Mouse (Mus musculus) spleen, embryonic (tissue): ENCODE data around the gene Clic1.
"Not testable (repeated sequence)": the region's sequence is repeated elsewhere in the genome, so short reads cannot be mapped to it uniquely, and the experiment has no call there.

Experiments used
- CTCF ChIA-PET: fragments of 350-600 bp; sonication (Branson Sonifier 250); formaldehyde crosslinking; loops from one replicate; lab custom pipeline; 2022; lab: Charles Lee

Clic1 gene

DNA sequence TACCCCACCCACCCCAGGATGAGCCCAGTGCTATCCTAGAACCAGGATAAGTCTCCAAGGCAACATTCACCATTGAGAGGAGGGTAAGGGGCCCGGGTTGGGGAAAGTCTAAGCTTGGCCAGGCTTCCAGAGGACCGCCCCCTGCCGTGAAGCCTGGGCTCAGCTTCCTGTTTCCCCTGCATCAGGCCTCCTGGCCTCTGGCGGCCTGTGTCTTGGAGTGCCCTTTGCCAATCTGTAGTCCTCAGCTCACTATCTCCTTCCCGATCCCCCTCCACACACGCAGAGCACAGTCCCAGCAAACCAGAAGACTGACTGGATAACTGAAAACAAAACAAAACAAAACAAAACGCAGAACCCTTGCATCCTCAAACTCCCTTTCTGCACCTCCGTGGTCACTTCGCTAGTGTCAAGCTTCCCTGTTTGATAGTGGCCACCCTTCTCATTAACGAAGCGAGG, at the start of gene Clic1:
TSS of gene Clic1 (plus strand) at position 406 of the 456 bp plus-strand sequence.
- CTCF ChIA-PET = interaction anchor here (0.6 kb wide), 2 partner anchors 41 to 702 kb away, joined by 3 to 5 read pairs; no protein-coding TSS in a partner anchor

DNA sequence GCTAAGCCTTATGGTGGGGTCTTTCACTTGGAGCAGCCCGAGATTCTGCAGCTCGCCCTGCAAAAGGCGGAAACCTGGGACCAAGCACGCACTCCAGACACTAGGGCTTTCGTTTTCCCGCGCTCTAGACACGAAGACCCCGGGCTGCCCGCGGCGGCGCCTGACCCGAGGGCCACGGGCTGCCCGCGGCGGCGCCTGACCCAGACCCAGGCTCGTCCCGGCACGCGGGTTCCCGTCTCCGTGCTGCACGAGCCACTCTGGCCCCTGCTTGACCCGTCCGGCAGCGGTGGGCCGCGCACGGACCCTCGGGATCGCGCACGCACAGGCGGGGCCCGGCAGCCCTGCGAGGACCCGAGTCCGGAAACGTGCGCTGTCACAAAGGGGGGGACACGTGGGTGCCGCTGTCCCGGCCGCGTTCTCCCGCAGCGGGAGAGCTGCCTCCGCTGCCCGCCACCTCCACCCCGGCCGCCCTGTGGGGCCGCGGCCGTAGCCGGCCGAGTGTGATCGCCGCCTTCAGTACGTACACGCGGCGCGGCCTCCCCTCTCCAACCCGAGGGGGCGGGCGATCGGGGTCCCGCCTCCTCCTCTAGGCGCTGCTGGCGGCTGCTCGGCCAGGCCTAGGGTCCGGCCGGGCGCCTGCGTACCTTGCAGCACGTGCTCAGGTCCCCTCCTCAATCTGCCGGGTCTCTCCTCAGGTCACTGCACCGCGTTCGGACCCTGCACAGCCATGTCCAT, 48.9 kb upstream of the Clic1 start, which contains the start of gene Vars:
TSS of gene Vars (plus strand) at position 271 of the 735 bp plus-strand sequence.
- CTCF ChIA-PET = no interaction called here

DNA sequence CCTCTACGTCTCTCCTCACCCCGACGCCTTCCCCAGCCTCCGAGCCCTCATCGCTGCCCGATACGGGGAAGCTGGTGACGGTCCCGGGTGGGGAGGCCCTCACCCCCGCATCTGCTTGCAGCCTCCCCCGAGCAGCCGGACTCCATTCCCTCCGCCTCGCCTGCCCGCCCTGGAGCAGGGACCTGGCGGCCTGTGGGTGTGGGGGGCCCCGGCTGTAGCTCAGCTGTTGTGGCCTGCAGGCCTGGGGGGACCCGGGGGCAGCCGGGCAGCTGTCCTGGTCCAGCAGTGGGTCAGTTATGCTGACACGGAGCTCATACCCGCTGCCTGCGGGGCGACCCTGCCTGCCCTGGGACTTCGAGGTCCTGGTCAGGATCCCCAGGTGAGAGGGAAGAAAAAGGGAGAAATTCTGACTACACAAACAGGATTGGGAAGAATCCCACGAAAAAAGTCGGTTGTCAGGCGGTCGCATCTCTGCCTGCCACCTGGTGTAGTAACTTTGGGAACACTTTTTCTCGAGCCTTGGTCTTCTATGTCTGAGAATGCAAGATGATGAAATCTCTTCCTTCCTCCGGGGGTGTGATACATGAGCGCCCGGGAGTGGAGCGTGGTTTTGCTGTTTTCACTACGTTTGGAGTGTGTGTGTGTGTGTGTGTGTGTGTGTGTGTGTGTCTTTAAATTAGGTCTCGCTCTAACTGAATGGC, 48.2 kb upstream of the Clic1 start:
- CTCF ChIA-PET = interaction anchor here (0.7 kb wide), 1 partner anchor 47 kb away, joined by 3 read pairs; no protein-coding TSS in a partner anchor

DNA sequence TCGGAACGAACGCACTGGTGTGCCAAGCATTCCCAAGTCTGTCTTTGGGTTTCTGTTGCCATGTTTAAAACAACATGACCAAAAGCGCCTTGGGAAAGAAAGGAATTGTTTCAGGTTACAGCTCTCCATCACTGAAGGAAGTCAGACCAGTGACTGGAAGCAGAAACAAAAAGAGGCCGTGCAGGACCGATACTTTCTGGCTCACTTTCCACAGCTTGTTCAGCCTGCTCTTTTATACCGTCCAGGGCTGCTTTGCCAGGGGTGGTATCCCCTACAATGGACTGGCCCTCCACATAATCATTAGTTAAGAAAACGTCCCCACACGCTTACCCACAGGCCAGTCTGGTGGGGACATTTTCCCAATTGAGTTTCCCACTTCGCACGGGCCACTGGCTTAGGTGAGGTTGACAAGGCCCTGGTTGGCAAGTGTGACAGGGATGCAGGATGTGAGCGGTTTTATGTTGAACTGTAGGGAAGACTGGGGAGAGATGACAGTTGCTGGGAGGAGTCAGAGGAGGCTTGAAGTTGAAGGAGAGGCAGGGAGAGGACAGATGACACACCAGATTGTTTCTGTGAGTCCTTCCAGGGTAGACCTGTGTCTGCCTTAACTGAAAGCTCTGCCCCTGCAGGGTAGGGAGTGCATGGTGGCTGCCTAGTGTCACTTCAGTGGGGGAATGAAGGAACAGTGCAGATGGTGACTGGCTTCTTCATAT, 47.5 kb upstream of the Clic1 start:
- CTCF ChIA-PET = interaction anchor here (0.7 kb wide), 1 partner anchor 46 kb away, joined by 3 read pairs; no protein-coding TSS in a partner anchor

DNA sequence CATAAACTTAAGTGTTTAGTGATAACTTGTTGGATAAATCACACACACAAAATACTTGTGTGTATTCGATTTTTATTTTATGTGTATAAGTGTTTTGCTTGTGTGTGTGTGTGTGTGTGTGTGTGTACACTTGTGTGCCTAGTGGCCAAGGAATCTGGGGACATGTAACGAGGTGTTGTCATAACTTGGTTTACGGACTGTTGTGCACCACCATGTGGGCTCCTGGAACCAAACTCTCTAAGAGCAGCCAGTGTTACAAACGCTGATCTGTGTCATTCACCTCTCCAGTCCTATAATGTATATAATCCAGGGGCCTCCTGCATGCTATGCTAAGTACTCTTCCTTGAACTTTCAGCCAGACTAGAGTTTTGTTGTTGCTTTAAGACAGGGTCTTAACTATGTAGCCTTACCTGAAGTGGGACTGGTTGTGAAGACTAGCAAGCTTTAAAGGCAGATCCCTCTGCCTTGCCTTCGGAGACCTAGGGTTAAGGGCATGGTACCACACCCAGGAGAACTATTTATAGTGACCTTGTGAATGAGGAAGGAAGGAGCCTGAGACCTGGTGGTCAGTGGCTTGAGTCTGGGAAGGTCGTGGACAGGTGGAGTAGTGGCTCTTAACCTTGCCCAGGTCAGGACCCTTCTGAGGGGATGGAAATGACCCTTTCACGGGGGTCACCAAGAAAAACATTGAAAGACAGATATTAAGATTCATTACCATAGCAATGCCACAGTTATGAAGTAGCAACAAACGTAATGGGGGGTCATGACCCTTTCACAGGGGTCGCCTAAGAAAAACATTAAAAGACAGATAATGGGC, 46.5 kb upstream of the Clic1 start:
- CTCF ChIA-PET = no interaction called here

DNA sequence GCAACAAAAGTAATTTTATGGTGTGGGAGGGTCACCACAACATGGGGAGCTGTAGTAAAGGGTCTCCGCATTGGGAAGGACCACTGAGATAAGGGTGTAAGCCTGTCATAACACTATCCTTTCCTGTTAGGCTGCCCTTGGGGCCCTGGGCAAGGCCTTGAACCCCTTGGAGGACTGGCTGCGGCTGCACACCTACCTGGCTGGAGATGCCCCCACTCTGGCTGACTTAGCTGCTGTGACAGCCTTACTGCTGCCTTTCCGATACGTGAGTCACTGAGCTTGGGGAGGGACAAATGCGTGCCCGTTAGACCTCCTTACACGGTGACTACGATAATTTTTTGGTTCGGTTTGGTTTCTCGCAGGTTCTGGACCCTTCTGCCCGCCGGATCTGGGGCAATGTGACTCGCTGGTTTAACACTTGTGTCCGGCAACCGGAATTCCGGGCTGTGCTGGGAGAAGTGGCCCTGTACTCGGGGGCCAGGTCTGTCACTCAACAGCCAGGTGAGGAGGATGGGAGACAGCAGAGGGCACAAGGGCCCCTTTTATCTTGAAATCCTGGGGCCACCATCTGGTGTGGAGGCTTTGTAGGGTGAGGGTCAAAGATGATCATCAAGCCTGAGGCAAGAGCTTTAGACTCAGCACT, 45.6 kb upstream of the Clic1 start:
- CTCF ChIA-PET = no interaction called here

DNA sequence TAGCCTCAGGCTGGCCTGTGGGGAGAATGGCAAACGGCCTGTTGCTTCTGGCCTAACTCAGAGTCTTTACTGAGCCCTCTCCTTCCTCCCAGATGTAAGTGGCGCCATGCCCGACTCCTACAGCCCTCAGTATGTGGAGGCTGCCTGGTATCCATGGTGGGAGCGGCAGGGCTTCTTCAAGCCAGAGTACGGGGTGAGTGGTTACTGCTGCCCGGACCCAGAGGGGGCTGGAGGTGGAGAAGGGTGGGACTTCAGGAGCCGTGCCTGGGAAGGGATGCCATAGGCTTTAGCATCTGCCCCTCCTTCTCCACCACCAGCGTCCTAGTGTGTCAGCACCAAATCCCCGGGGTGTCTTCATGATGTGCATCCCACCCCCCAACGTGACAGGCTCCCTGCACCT, 44.6 kb upstream of the Clic1 start:
- CTCF ChIA-PET = no interaction called here

DNA sequence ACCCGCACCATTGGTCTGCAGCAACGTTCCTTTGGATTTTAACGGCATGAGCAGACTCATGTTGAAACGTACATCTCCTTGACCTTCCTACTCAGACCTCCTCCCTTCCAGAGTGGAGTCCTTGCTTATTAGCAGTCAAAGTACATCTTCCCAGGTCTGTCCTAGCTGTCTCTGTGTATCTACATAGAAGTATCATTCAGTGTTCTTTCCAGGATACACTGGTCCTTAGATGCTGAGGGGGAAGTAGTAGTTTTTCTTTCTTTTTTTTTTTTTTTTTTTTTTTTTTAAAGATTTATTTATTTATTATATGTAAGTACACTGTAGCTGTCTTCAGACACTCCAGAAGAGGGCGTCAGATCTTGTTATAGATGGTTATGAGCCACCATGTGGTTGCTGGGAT, 43.9 kb upstream of the Clic1 start:
- CTCF ChIA-PET = not testable (repeated sequence)

DNA sequence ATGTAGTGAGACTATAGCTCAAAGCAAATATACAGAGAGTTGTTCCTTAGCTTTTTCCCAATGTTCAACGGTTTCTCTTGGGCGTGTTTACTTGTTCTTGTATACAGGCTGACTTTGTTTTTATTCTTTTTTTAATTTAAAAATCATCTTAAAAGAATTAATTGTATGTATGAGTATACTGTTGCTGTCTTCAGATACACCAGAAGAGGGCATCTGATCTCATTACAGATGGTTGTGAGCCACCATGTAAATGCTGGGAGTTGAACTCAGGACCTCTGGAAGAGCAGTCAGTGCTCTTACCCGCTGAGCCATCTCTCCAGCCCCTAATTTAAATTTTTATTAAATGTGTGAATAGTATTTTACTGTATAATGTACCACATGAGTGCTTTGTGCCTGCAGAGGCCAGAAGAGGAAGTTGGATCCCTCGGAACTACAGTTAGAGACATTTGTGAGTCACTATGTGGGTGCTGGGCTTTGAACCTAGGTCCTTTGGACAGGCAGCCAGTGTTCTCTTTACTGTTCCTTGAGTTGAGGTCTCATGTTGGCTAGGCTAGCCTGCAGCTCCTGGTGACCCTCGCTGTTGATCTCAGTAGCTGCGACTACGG, 42.3 kb upstream of the Clic1 start:
- CTCF ChIA-PET = interaction anchor here (0.6 kb wide), 1 partner anchor 19 kb away, joined by 5 read pairs; no protein-coding TSS in a partner anchor

DNA sequence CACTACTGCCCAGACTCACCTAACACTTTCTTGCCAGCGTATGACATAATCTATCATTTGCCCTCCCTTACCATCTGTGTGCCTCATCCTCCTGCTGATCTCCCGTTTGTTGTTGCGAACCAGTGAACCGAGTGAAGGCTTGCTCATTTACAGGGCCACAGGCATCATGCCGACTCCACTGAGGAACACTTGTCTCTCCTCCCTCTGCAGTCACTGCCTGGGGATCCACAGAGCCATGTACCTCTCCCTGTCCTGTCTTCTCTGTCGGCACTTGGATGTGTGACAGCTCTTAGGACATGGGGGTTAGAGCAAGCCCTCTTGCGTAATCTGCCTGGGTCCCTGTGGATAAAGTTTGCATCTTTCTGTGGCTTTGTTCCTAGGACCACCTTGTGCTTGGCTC, 40.2 kb upstream of the Clic1 start:
- CTCF ChIA-PET = no interaction called here

DNA sequence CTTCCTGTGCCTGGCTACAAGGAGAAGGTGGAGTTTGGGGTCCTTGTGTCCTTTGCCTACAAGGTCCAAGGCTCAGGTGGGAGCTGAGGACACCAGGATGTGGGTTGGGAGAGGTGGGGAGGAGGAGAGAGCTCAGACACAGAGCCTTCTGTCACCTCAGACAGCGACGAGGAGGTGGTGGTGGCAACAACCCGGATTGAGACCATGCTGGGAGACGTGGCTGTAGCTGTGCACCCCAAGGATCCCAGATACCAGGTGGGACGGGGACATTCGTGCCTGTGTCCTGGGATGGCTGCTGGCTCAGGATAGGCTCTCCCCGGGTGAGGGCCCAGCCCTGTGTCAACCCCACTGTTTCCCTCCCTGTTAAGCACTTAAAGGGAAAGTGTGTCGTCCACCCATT, 38.3 kb upstream of the Clic1 start:
- CTCF ChIA-PET = interaction anchor here (0.6 kb wide), 1 partner anchor 24 kb away, joined by 15 read pairs; no protein-coding TSS in a partner anchor

DNA sequence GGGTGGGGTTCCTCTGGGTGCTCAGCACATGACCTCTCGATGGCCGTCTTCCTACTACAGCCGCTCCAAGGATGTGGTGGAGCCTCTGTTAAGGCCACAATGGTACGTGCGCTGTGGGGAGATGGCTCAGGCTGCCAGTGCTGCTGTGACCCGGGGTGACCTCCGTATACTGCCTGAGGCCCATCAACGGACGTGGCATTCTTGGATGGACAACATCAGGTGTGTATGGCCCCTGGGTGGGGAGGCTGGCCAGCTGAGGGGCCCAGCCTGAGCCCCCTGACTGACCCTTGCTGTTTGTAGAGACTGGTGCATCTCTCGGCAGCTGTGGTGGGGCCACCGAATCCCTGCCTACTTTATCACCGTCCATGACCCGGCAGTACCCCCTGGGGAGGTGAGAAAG, 37.3 kb upstream of the Clic1 start:
- CTCF ChIA-PET = interaction anchor here (0.5 kb wide), 1 partner anchor 116 kb away, joined by 10 read pairs; no protein-coding TSS in a partner anchor

DNA sequence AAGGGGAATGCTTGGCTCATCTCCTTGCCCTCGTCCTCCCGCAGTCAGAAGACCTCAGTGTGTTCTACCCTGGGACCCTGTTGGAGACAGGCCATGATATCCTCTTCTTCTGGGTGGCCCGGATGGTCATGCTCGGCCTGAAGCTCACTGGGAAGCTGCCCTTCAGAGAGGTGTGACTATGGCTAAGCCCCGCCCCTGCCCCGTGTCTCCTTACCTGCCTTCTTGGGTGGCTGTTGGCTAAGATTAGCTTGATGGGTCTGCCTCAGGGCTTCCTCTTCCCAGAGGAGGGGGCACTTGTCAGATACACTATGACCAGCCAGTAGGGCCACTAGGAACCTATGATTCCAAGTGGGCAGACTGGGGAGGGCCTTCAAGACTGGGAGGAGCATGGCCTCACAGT, 36.5 kb upstream of the Clic1 start:
- CTCF ChIA-PET = no interaction called here

DNA sequence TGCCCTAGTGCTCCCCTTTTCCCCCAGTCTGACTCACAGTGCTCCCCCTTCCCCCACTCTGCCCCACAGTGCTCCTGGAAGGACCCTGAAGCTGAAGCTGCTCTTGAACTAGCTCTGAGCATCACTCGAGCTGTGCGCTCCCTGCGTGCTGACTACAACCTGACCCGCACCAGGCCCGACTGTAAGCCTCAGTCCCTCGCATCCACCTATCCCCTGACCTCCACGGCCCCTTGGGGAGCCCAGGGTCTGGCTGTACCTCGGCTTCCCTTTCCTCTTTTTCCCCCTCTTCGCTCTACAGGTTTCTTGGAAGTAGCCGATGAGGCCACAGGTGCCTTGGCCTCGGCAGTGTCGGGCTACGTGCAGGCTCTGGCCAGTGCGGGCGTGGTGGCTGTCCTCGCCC, 34.5 kb upstream of the Clic1 start:
- CTCF ChIA-PET = interaction anchor here (0.5 kb wide), 1 partner anchor 602 kb away, joined by 3 read pairs; no protein-coding TSS in a partner anchor

DNA sequence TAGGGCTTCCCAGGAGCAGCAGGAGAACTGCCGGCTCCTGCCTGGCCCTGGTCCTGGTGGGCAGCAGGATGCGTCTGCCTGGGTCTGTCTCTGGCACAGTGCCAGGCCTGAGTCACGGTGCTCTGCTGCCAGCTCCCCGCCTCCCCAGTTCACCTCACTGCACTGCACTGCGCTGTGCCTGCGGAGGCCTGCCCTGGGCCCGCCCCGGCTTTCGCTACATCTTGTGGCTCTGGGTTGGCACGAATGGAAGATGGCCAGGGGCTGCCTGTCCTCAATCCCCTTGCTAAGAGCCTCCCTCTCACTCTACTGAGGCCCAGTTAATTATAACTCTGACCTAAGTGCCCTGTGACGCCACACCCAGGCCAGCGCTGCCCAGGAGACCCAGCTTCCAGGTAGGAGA, 33.4 kb upstream of the Clic1 start, which contains the start of gene Vwa7:
TSS of gene Vwa7 (plus strand) at position 204 of the 400 bp plus-strand sequence.
- CTCF ChIA-PET = interaction anchor here (0.6 kb wide), 1 partner anchor 728 kb away, joined by 5 read pairs; no protein-coding TSS in a partner anchor

DNA sequence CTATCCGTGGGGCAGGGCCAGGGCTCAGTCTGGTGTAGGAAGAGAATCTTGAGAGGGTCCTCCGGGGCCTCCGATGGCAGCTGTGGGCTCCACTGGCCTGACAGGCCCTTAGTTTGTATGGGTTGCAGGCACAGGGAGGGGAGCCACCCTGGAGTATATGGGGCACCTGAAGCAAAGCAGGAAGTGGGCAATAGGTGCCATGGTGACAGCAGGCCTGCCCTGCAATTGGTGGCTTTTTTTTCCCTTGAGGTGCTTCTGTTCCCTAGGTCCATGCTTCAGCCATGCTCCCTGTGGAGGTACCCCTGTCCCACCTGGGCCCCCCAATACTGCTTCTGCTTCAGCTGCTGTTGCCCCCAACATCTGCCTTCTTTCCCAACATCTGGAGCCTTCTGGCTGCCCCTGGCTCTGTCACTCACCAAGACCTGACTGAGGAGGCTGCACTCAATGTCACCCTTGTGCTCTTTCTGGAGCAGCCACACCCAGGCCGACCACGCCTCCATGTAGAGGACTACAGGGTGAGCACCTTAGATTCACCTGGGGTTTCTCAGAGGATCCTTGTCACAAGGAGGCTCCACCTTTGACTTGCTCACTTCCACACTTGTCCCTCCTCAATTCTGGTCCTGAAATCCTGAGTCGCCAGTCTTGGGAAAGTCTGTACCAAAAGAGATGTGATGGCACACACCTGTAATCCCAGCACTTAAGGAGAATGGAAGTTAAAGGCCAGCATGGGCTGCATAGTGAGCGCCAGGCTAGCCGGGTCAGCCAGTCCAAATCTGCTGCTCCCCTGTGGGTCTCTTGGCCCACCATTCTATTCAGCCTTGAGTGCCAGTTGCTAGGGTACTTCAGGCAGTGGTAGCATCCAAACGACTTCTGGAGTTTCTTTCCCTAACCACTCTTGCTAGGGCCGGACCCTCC, 32.7 kb upstream of the Clic1 start:
- CTCF ChIA-PET = no interaction called here

DNA sequence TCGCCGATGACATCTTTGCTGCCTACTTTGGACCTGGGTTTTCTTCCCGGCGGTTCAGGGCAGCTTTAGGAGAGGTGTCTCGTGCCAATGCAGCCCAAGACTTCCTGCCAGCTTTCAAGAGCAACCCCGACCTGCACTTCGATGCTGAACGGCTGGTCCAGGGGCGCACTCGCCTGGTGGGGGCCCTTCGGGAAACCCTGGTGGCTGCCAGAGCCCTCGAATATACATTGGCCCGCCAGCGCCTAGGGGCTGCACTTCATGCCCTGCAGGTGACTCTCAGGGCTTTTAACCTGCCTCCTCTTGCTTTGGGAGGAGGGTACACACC, 32.1 kb upstream of the Clic1 start:
- CTCF ChIA-PET = no interaction called here

DNA sequence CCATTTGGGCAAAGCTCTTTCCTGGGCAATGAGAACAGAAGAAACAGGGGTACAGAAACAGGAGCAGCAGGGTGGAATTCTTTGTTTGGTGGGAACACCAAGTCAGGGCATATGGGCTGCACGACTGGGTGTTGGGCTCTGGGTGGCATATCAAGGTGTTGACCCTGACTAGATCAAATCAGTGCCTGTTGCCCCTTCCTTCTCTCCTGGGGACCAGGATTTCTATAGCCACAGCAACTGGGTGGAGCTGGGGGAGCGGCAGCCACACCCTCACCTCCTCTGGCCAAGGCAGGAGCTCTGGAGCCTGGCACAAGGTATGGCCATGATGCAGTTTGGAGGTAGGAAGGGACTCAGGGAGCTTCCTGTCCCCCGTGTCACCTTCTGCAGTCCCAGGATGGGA, 31.6 kb upstream of the Clic1 start:
- CTCF ChIA-PET = interaction anchor here (0.6 kb wide), 1 partner anchor 25 kb away, joined by 4 read pairs; no protein-coding TSS in a partner anchor

DNA sequence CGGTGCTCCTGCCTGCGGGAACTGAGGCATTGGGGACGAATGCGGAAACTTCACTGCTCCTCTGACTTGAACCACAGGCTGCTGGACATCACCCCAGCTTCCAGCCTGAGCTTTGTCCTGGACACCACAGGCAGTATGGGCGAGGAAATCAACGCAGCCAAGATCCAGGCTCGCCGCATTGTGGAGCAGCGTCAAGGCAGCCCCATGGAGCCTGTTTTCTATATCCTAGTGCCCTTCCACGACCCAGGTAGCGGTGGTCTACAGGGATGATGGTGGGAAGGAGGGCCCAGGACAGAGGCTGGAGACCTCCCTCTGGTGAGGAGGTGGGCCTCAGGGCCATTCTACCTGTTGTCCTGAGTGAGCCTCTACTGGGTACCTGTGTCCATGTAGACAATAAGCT, 29.9 kb upstream of the Clic1 start:
- CTCF ChIA-PET = interaction anchor here (0.5 to 2.4 kb wide), 2 partner anchors 27 to 39 kb away, joined by 9 to 16 read pairs; partner anchors contain the start of gene Ddah2
